Mouse (Mus musculus) monocyte, adult 2 months (primary cell): Measurements from ENCODE around the gene Mylk.
"Not testable (repeated sequence)": the region's sequence is repeated elsewhere in the genome, so short reads cannot be mapped to it uniquely, and the experiment has no call there.

ENCODE experiments used
- DNase-seq, 2 experiments: peaks; one replicate each; pipeline ENCODE4 v3.0.0; 2022; ENCODE audit warnings: low spot score in 2 of 2, low read depth in 1 of 2

Gene Mylk

GRCm38 (mm10) chr16:34768436-34768835 lies 23.4 kb downstream of the Mylk start:
- DNase-seq, result no peak

DNA sequence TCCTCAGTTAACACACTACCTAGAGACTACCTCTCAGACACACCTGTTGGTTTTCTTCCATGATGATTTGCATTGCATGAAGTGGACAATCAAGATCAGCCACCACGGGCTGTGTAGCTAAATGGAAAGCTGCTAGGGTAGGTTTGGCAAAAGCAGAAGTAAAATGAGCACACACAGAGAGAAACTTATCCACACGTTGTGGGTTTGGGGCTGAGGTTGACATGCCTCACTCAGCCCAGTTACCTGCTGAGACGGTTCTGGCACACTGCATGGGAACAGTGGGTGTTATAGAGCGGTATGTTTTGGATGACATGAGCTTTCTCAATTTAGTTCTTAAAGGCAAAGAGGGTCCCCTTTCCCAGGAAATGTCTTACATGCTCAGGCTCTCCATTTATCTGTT lies 25.1 kb downstream of the Mylk start:
- no peak for DNase-seq

- no peak for DNase-seq
These were observed 27.5 kb downstream of the Mylk start for GRCm38 (mm10) chr16:34772445-34773032.

DNA sequence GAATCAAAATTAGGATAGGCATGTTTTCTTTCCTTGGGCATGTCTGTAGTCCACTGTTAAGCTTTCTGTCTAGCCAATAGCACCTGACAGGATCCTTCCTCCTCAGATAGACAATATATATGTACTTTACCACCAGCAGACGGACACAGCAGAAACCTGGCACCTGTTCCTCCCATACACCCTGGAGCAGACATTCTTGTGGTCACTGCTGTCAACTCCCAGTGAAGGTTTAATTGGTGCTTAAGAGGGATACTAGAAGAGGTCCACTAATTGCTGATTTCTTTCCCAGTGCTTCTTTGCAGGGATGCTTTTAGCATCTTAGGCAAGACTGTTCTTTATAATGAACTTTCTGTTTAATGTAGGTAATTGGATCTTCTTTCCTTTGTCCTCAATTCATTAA lies 37.4 kb downstream of the Mylk start:
- DNase-seq, result no peak

GRCm38 (mm10) chr16:34783536-34783935 lies 38.5 kb downstream of the Mylk start:
- DNase-seq, result no peak

GRCm38 (mm10) chr16:34784675-34785074 lies 39.7 kb downstream of the Mylk start:
- no peak for DNase-seq

DNA sequence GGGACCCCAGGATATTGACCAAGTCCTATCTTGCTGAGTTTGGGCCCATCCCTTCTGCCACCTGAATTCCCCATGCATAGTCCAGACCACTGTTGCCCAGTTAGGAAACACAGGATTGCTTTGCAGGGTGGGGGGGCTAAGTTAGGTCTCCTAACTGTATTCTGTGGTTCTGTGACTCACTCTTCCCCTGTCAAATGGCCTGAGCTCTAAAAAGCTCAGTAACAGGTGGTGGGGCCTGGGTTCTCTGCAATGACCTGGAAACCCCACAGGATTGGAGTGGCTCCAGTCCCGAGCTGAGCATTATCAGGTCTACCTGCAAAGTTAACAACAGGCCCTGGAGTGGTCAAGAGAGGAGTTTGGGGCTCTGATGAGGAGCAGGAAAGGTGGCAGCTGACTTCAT lies 47.5 kb downstream of the Mylk start:
- no peak for DNase-seq

DNA sequence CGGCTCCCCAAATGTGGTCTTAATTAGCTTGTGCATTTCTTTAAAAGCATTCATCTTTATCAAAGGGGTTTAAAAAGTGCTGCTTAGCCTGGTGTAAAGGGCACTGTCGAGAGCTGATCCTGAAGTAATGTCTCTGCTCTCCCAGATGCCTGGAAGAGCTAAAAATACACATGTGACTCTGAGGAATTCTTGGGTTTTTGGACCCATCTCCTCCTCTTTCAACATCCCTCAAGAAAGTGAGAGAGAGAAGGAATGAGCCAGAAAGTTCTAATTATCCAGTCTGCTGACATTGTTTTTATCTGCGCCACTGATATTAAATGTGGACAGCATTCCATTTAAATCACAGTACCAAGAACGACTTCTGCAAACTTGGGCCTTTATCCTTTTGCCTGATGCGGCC lies 48.0 kb downstream of the Mylk start:
- DNase-seq, result no peak

GRCm38 (mm10) chr16:34801222-34801621 lies 56.2 kb downstream of the Mylk start:
- DNase-seq, result no peak

DNA sequence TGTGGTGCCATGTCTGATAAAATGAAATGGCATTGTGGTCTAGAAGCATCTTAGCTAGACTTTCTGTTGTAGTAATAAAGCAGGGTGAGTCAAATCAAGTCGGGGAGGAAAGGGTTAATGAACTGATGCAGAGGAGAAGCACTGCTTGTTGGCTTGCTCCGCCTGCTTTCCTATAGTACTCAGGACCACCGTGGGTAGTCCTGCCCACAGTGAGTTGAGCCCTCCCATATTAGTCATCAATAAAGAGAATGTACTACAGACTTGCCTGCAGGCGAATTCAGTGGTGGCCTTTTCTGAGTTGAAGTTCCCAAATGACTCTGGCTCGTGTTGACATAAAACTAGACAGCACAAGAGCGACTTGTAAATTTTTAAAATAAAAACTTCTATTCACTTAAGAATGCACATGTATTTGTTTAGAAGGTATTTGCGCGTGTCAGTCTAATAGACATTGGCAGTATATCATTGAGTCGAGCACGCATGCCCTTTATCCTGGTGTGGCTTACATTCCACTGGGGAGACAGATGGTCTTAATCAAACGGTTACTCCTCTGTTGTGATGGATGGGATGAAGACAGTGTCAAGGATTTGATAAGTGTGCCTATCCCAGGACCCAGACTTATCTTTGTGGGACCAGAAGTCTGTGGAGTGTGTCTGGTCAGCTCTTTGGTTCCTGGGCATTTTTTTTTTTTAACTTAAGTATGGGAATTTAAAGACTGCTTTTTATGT lies 59.4 kb downstream of the Mylk start:
- no peak for DNase-seq

DNA sequence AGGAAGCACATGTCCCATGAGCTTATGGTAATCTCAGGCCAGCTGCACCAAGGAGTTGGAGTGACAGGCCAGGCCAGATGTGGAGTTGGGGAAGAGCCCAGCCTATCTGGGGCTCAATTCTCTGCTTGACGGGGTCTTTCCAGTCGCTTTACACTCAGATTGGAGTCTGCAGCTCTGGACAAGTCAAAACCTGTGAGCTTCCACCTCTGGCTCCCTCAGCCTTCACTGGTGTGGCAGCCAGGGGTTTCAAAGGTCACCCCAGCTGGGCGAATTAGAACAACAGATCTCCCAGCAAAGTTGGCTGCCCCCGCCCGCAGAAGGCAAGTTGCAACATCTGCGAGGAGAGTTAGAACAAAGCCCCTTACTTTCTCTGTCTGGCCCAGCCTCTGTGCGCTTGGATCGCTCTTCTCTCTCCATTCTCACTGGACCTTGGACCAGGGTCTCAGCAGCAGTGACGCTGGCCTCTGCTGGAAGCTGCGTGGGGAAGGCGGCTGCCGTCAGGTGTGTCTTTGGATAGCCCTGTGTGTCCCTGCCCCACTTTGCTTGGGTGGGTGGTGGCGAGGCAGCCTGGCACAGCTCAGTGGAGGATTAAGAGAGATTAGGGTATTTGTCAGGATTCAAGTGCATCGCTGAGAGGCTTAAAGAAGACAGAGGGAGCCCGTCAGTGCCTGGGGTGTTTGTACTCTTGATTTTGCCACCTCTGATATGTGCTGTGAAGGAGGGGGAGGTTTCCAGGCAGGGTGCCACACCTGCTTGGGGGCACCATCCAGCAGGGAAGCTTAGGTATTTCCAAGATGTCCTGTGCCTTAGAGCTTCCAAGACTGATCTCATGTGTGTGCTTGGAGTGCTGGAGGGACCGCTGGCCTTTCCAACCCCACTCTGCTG lies 62.1 kb downstream of the Mylk start:
- DNase-seq, result no peak

- no peak for DNase-seq
These were observed 62.8 kb downstream of the Mylk start for GRCm38 (mm10) chr16:34807768-34808275.

DNA sequence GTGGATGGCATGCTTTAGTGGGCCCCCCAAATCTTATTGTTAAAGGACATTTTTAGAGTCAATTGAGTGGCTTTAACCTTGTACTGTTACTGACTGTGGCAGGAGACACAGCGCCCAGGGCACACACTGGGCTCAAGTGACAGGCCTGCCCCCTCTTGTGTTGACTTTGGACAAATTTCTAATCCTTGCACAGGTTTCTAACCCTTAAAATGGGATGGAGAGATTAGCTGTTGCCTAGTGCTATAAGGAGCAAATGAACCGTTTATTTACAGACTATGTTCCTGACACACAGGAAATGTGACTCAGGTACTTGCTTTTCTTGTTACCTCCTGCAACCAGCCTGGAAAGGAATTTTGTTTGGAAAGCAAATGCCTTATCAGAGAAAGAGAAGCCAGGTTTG lies 67.2 kb downstream of the Mylk start:
- DNase-seq, result no peak

- not testable (repeated sequence) for DNase-seq
These were observed 68.2 kb downstream of the Mylk start for GRCm38 (mm10) chr16:34813161-34813560.

DNA sequence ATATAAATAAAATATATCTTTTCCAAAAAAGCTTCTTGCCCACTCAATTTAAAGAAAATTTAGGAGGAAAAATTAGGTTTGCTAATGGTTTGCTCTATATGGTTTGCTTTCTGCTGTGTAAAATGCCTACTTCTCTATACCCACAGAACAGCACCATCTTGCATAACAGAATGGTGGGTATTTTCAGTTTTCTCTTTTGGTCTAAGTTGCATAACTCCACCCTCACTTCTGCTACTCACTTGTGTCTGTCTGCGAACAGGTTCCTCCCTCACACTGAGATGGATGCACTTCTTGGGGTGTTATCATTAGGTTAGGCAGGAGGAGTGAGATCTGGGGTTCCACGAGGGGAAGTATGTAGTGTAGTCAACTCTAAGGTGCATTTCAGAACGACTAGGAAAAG lies 68.6 kb downstream of the Mylk start:
- no peak for DNase-seq

DNA sequence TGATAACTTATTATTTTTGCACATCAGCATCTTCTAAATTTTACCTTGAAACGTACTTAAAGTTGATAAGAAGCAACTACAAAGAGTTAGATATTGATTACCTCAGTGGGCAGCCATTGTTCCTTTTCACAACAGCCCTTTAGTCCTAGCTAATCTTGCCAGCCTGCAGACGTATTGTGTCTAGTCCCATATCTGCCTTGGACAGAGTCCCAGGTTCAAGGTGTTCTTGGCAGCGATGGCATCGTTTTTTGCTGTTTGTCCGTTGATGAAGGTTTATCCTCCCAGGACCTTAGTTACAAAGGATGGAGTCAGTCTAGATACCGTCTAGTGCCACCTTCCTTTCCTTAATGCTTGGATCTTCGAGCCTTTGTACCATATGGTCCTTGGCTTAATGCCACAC lies 69.6 kb downstream of the Mylk start:
- no peak for DNase-seq

DNA sequence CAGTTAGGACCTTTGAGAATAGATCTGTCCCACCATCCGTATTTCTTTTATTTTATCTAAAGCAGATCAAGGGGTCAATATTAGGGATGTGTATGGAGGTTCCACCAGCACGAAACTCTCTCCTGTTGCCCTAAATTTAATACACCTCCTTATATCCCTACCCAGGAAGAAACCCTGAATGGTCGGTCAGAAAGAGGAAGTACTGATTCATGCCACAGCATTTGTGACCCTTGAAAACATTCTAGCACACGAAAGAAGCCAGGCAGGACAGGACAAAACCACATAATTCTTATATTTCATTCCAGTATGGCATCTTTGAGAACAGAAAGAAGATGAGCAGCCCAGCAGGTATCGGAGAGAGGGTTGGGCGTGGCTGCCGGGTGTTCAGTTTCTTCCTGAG lies 71.5 kb downstream of the Mylk start:
- no peak for DNase-seq

DNA sequence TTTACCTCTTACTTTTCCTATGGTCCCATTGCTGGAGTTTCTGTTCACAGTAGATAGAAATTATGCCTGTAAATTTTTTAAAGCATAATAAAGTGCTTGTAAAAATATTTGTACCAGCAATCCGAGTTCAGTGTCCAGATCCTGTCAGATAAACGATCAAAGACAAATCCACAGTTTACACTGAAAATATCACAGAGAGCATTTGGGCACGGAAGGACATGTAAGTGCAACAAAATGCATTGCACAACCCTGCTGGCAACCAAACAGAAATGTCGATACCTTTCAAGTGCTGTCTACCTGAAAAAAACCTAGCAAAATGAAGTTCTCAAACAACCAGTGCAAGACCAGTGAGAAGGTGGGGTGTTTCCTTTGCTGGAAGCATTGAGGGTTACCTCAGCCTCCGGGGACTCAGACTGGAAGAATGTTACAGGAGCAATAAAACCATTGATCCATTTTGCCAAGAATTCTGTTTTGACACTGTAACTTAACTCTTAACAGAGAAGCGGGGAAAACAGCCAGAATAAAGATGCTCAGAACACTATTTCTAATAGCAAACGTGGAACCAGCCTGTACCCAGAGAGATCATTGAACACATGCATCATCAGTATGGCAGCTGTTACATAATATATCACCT lies 80.2 kb downstream of the Mylk start:
- DNase-seq, result no peak

GRCm38 (mm10) chr16:34834477-34834876 lies 89.5 kb downstream of the Mylk start:
- no peak for DNase-seq

- DNase-seq, result no peak
These were observed 94.1 kb downstream of the Mylk start for GRCm38 (mm10) chr16:34839004-34839703.
